Mouse (Mus musculus) bone marrow, adult 2 months (tissue): ENCODE data around the gene Chrm4. TPM values are rescaled to one million over a fixed set of nuclear protein-coding genes. Genes with fewer than 3 reads are reported as not detected.

Source experiments
- H3K27ac ChIP-seq: fragments of 200-500 bp; 2 replicates; pipeline ENCODE4 v1.5.1; 2012; ENCODE audit warnings: low read depth, mild to moderate bottlenecking, control low read depth, inconsistent platforms, low read length; ENCODE audit not compliant: control insufficient read depth, poor library complexity, insufficient read depth
- H3K4me1 ChIP-seq: fragments of 200-500 bp; 2 replicates; pipeline ENCODE4 v1.6.1; 2011; ENCODE audit warnings: low read length; ENCODE audit not compliant: control insufficient read depth, insufficient read depth
- H3K4me3 ChIP-seq: fragments of 200-500 bp; replicated peaks from 2 replicates; pipeline ENCODE3; 2011; ENCODE audit warnings: mild to moderate bottlenecking, low read depth, low read length, control low read depth; ENCODE audit not compliant: control insufficient read depth
- CTCF ChIP-seq: fragments of 200-500 bp; IDR thresholded peaks from 2 replicates; pipeline ENCODE4 v1.5.1; 2011; ENCODE audit warnings: low read length, control low read depth; ENCODE audit not compliant: control insufficient read depth, insufficient read depth
- POLR2A ChIP-seq: fragments of 200-500 bp; IDR thresholded peaks from 2 replicates; pipeline ENCODE4 v1.6.1; 2011; ENCODE audit warnings: low read depth, mild to moderate bottlenecking, control low read depth, low read length, borderline replicate concordance; ENCODE audit not compliant: control insufficient read depth
- WGBS: fragments of 180-500 bp; shearing (Covaris S2); methylation state at CpG from one replicate; pipeline ENCODE4 v1.1.7; 2018; 5-methylcytosine and 5-hydroxymethylcytosine counted together
- polyA plus RNA-seq: library from polyadenylated mRNA; stranded (reverse); fragments of >200 nt; gene quantifications from 2 replicates; pipeline ENCODE4 v1.2.4, GENCODE M21; 2011; ENCODE audit warnings: low replicate concordance; ENCODE audit not compliant: missing spikeins, insufficient read depth, insufficient read length

The Chrm4 gene
- polyA plus RNA-seq = not detected in 2 replicates

GRCm38 (mm10) chr2:91926949-91927348, at the start of gene Chrm4:
Gene Chrm4 (plus strand): TSS chr2:91927249.
- Histone ChIP-seq H3K4me3 (no peak within 1 kb of the TSS), H3K27ac (no peak within 1 kb of the TSS), H3K4me1 (peaks cover 5% of the 10 kb centered on the region; the same call in 1 of the 2 replicates)
- WGBS = 83% methylated on average over 3 of the region's 3 CpGs
- TF ChIP-seq CTCF (no peak), POLR2A (no peak)

GRCm38 (mm10) chr2:91878387-91879180, 48.5 kb upstream of the Chrm4 start:
- 58% methylated on average over 7 of the region's 7 CpGs for WGBS
- TF ChIP-seq CTCF (no peak), POLR2A (no peak)
- H3K4me1 ChIP-seq = no peaks in the 10 kb centered on the region; the same call in 1 of the 2 replicates
- no peak overlapping the region for H3K27ac ChIP-seq
- no peak overlapping the region for H3K4me3 ChIP-seq

GRCm38 (mm10) chr2:91883961-91884360, 43.1 kb upstream of the Chrm4 start:
- no peaks in the 10 kb centered on the region; the same call in 1 of the 2 replicates for H3K4me1 ChIP-seq
- H3K27ac ChIP-seq = no peak overlapping the region
- WGBS = 85% methylated on average over 4 of the region's 4 CpGs
- no peak overlapping the region for H3K4me3 ChIP-seq
- TF ChIP-seq CTCF (no peak), POLR2A (no peak)

- Histone ChIP-seq H3K27ac (no peak overlapping the region), H3K4me3 (no peak overlapping the region), H3K4me1 (no peaks in the 10 kb centered on the region; the same call in 1 of the 2 replicates)
- WGBS = 82% methylated on average over 4 of the region's 4 CpGs
- TF ChIP-seq CTCF (no peak), POLR2A (no peak)
Observed at GRCm38 (mm10) chr2:91884616-91885015, 42.4 kb upstream of the Chrm4 start.

- no peak for TF ChIP-seq POLR2A
- TF ChIP-seq CTCF = no peak
- Histone ChIP-seq H3K4me3 (no peak overlapping the region), H3K27ac (no peak overlapping the region), H3K4me1 (no peaks in the 10 kb centered on the region)
- WGBS = 87% methylated on average over 3 of the region's 3 CpGs
Observed at GRCm38 (mm10) chr2:91894716-91895115, 32.3 kb upstream of the Chrm4 start.

- TF ChIP-seq CTCF (no peak), POLR2A (no peak)
- no peak overlapping the region for H3K27ac ChIP-seq
- H3K4me3 ChIP-seq = no peak overlapping the region
- WGBS = 91% methylated on average over 3 of the region's 3 CpGs
- no peaks in the 10 kb centered on the region for H3K4me1 ChIP-seq
Observed at GRCm38 (mm10) chr2:91895401-91895800, 31.6 kb upstream of the Chrm4 start.

GRCm38 (mm10) chr2:91897968-91898367, 29.1 kb upstream of the Chrm4 start:
- TF ChIP-seq POLR2A = no peak
- no peak for TF ChIP-seq CTCF
- no peak overlapping the region for H3K4me3 ChIP-seq
- H3K4me1 ChIP-seq = no peaks in the 10 kb centered on the region
- H3K27ac ChIP-seq = no peak overlapping the region

- no peak overlapping the region for H3K4me3 ChIP-seq
- H3K4me1 ChIP-seq = no peaks in the 10 kb centered on the region
- H3K27ac ChIP-seq = no peak overlapping the region
- 90% methylated on average over 3 of the region's 3 CpGs for WGBS
- TF ChIP-seq CTCF = no peak
- no peak for TF ChIP-seq POLR2A
Observed at GRCm38 (mm10) chr2:91899141-91899540, 27.9 kb upstream of the Chrm4 start.
